Mouse (Mus musculus): ENCODE data around the gene Fank1. TPM values are rescaled to one million over a fixed set of nuclear protein-coding genes. Genes with fewer than 3 reads are reported as not detected.

Gene Fank1
- total RNA-seq, 2 experiments from 2014 or later: not detected

GRCm38 (mm10) chr7:133765849-133766243 is 10.8 kb upstream of the Fank1 start:
- no peak for ATAC-seq (ENCODE audit: poor library complexity, severe bottlenecking)

- ATAC-seq (ENCODE audit: poor library complexity, severe bottlenecking): no peak
Measured at GRCm38 (mm10) chr7:133768027-133768426, 8.6 kb upstream of the Fank1 start.

- no peak for ATAC-seq (ENCODE audit: poor library complexity, severe bottlenecking)
Measured at GRCm38 (mm10) chr7:133768517-133768916, 8.1 kb upstream of the Fank1 start.

GRCm38 (mm10) chr7:133775179-133775578 is 1.5 kb upstream of the Fank1 start:
- no peak for ATAC-seq (ENCODE audit: poor library complexity, severe bottlenecking)

GRCm38 (mm10) chr7:133775796-133776625 is 650 bp upstream of the Fank1 start:
- peak; percentile 46 for ATAC-seq (ENCODE audit: poor library complexity, severe bottlenecking)

GRCm38 (mm10) chr7:133781583-133781982 is 4.9 kb downstream of the Fank1 start:
- ATAC-seq (ENCODE audit: poor library complexity, severe bottlenecking): no peak

GRCm38 (mm10) chr7:133781991-133782390 is 5.3 kb downstream of the Fank1 start:
- ATAC-seq (ENCODE audit: poor library complexity, severe bottlenecking): no peak

- peak; percentile 62 for ATAC-seq (ENCODE audit: poor library complexity, severe bottlenecking)
Measured at GRCm38 (mm10) chr7:133782717-133783435, 6.2 kb downstream of the Fank1 start, which contains the start of gene Dhx32. Dhx32 (minus strand) TSS chr7:133782726.

GRCm38 (mm10) chr7:133787571-133787970 is 10.9 kb downstream of the Fank1 start:
- ATAC-seq (ENCODE audit: poor library complexity, severe bottlenecking): no peak

GRCm38 (mm10) chr7:133788147-133788546 is 11.5 kb downstream of the Fank1 start:
- no peak for ATAC-seq (ENCODE audit: poor library complexity, severe bottlenecking)

GRCm38 (mm10) chr7:133790171-133790570 is 13.5 kb downstream of the Fank1 start:
- no peak for ATAC-seq (ENCODE audit: poor library complexity, severe bottlenecking)

GRCm38 (mm10) chr7:133790608-133791229 is 14.1 kb downstream of the Fank1 start:
- no peak for ATAC-seq (ENCODE audit: poor library complexity, severe bottlenecking)

GRCm38 (mm10) chr7:133792771-133793170 is 16.1 kb downstream of the Fank1 start:
- ATAC-seq (ENCODE audit: poor library complexity, severe bottlenecking): no peak

- no peak for ATAC-seq (ENCODE audit: poor library complexity, severe bottlenecking)
Measured at GRCm38 (mm10) chr7:133793248-133794131, 16.8 kb downstream of the Fank1 start.

GRCm38 (mm10) chr7:133794720-133795119 is 18.1 kb downstream of the Fank1 start:
- ATAC-seq (ENCODE audit: poor library complexity, severe bottlenecking): no peak

- no peak for ATAC-seq (ENCODE audit: poor library complexity, severe bottlenecking)
Measured at GRCm38 (mm10) chr7:133799928-133800327, 23.3 kb downstream of the Fank1 start.

GRCm38 (mm10) chr7:133801823-133802222 is 25.2 kb downstream of the Fank1 start:
- no peak for ATAC-seq (ENCODE audit: poor library complexity, severe bottlenecking)

GRCm38 (mm10) chr7:133805614-133806175 is 29.0 kb downstream of the Fank1 start:
- no peak for ATAC-seq (ENCODE audit: poor library complexity, severe bottlenecking)

- ATAC-seq (ENCODE audit: poor library complexity, severe bottlenecking): no peak
Measured at GRCm38 (mm10) chr7:133812927-133813326, 36.3 kb downstream of the Fank1 start.

GRCm38 (mm10) chr7:133813331-133813730 is 36.7 kb downstream of the Fank1 start:
- ATAC-seq (ENCODE audit: poor library complexity, severe bottlenecking): no peak
